8 mouse cellular contexts compared by ENCODE assay signal in genomic region chr6:87041431-87041830, GRCm38 (mm10). TPM values are rescaled to one million over a fixed set of nuclear protein-coding genes. Genes with fewer than 3 reads are reported as not detected.
DNase-seq lines count a peak whose midpoint lies in the region; ATAC-seq and TF ChIP-seq lines count a peak whose summit lies in the region.

No protein-coding gene starts in this region.

- DNase-seq in heart, postnatal 4 days, result no peak
- DNase-seq in thymus, adult 2 months, result no peak
- DNase-seq in thymus, postnatal 25 days, result no peak
- DNase-seq in retina, postnatal 1 day, result no peak
- no peak for DNase-seq in left cerebral cortex, postnatal 14 days (ENCODE audit: low spot score in 2 of 2)
- no peak for DNase-seq in ovary, postnatal 36 days (ENCODE audit: low spot score)

- ATAC-seq in heart, embryonic 12.5 days (ENCODE audit: insufficient number of reproducible peaks, low FRiP score), result no peak
- no peak for ATAC-seq in liver, embryonic 15.5 days (ENCODE audit: insufficient read depth)

- H3K9ac ChIP-seq in heart, embryonic 12.5 days, result no peak overlapping the region
- 0 out of 2 replicates have a peak overlapping the region, but pooled peaks have one; percentile 82 for H3K9ac ChIP-seq in liver, embryonic 15.5 days

- H3K4me2 ChIP-seq in heart, embryonic 12.5 days, result peak overlapping the region; percentile 79
- peak overlapping the region; percentile 99 for H3K4me2 ChIP-seq in liver, embryonic 15.5 days

- intact Hi-C loops in left cerebral cortex, postnatal 14 days (cut with DNase I), result no loop called here

- H3K9me3 ChIP-seq in heart, embryonic 12.5 days (replicated peaks), result peaks cover 4% of the 10 kb centered on the region
- no peaks in the 10 kb centered on the region for H3K9me3 ChIP-seq in liver, embryonic 15.5 days (replicated peaks)

- TF ChIP-seq POLR2A in thymus, adult 2 months (IDR thresholded peaks at IDR 0.05; ENCODE audit: control insufficient read depth, extremely low read depth, insufficient read depth, low read length, poor library complexity), result no peak

- 87% methylated on average over 7 of the region's 7 CpGs for WGBS in heart, embryonic 12.5 days
- WGBS in thymus, adult 2 months, result 54% methylated on average over 7 of the region's 7 CpGs
- WGBS in liver, embryonic 15.5 days (ENCODE audit: insufficient replicate concordance), result 55% methylated on average over 7 of the region's 7 CpGs

- peaks cover 3% of the 10 kb centered on the region; the same call in 1 of the 2 replicates for H3K36me3 ChIP-seq in heart, embryonic 12.5 days
- no peaks in the 10 kb centered on the region for H3K36me3 ChIP-seq in thymus, adult 2 months (ENCODE audit: control insufficient read depth, insufficient read depth, low read length)
- H3K36me3 ChIP-seq in liver, embryonic 15.5 days (replicated peaks), result no peaks in the 10 kb centered on the region

- H3K4me3 ChIP-seq in heart, embryonic 12.5 days, result no peak overlapping the region
- no peak overlapping the region for H3K4me3 ChIP-seq in thymus, adult 2 months (ENCODE audit: control insufficient read depth, insufficient read depth, low read length)
- H3K4me3 ChIP-seq in liver, embryonic 15.5 days (replicated peaks), result peak overlapping the region; percentile 79

- peaks cover 18% of the 10 kb centered on the region for H3K4me1 ChIP-seq in heart, embryonic 12.5 days (replicated peaks)
- H3K4me1 ChIP-seq in thymus, adult 2 months (replicated peaks; ENCODE audit: control insufficient read depth, insufficient read depth, low read length), result peaks cover 20% of the 10 kb centered on the region
- H3K4me1 ChIP-seq in liver, embryonic 15.5 days (replicated peaks), result peaks cover 40% of the 10 kb centered on the region

- TF ChIP-seq CTCF in thymus, adult 2 months (IDR thresholded peaks at IDR 0.05; ENCODE audit: borderline replicate concordance, control insufficient read depth, extremely low read depth, insufficient read depth, low read length, poor library complexity), result no peak

- no peaks in the 10 kb centered on the region for H3K27me3 ChIP-seq in heart, embryonic 12.5 days (replicated peaks)
- no peaks in the 10 kb centered on the region for H3K27me3 ChIP-seq in thymus, adult 2 months (ENCODE audit: control insufficient read depth, insufficient read depth, low read length)
- H3K27me3 ChIP-seq in liver, embryonic 15.5 days, result no peaks in the 10 kb centered on the region

- H3K27ac ChIP-seq in heart, embryonic 12.5 days (ENCODE audit: poor library complexity, severe bottlenecking), result peak overlapping the region; percentile 100
- H3K27ac ChIP-seq in thymus, adult 2 months (ENCODE audit: control insufficient read depth, insufficient read depth, low read length), result peak overlapping the region; percentile 91
- H3K27ac ChIP-seq in liver, embryonic 15.5 days (replicated peaks), result peak overlapping the region; percentile 98; the same call in 1 of the 2 replicates

RNA-seq across cellular contexts. Expression of gene Gfpt1, which starts 1.2 kb away (rescaled TPM):
- polyA plus RNA-seq in heart, embryonic 12.5 days (2016; fragmentation: Nextera tagmentation; extraction: Ambion mirVana), result 17.7 and 19.3 TPM in 2 replicates
- total RNA-seq in heart, postnatal 4 days (2021), result 10 to 100 TPM; 21.6 to 22.9 TPM
- polyA plus RNA-seq in thymus, adult 2 months (2012; rRNA removed), result 12.6 and 13.5 TPM in 2 replicates
- polyA plus RNA-seq in liver, embryonic 15.5 days (2015; fragmentation: Nextera tagmentation; extraction: Ambion mirVana), result 6.5 and 6.7 TPM in 2 replicates
- 10 to 100 TPM; 56.3 to 57.5 TPM for total RNA-seq in left cerebral cortex, postnatal 14 days (2021)

RNA-seq across cellular contexts. Expression of gene Nfu1, which starts 32.4 kb away (rescaled TPM):
- polyA plus RNA-seq in heart, embryonic 12.5 days (2016; fragmentation: Nextera tagmentation; extraction: Ambion mirVana), result 97.7 and 101 TPM in 2 replicates
- total RNA-seq in heart, postnatal 4 days (2021), result 10 to 100 TPM; 73.1 to 79.3 TPM
- polyA plus RNA-seq in thymus, adult 2 months (2012; rRNA removed), result 94.7 and 100 TPM in 2 replicates
- polyA plus RNA-seq in liver, embryonic 15.5 days (2015; fragmentation: Nextera tagmentation; extraction: Ambion mirVana), result 40.3 and 42.2 TPM in 2 replicates
- 10 to 100 TPM; 58.5 to 61.5 TPM for total RNA-seq in left cerebral cortex, postnatal 14 days (2021)
